Mouse (Mus musculus): ENCODE measurements at regions not wholly inside any gene's neighbourhood (a gene's known extent, or its start where the extent isn't known, plus 50 kb on each side); places are given as distances from the start of the nearest gene placed in this dataset.

DNA sequence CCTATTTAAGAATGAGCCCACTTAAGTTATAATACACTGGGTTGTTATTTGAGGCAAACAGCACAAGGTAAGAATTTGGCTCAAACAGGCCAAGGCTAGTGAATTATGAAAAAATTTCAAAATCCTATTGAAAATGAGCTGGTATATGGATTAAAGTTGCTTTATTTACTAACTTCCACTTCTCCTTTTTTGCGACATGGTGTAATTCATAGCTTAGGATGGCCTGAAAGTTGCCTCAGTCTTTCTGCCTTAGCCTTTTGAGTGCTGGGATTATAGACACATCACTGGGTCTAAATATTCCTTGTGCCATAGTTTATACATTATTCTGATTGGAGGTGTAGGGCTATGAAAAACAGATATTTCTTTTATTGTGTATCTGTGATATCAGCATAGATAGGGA is 81.9 kb downstream of the Edem1 start:
- 86% methylated on average over 1 of the region's 1 CpGs for WGBS
- no peak overlapping the region for H3K4me2 ChIP-seq (replicated peaks; ENCODE audit: low read depth)
- ATAC-seq: no peak
- H3K9ac ChIP-seq (ENCODE audit: low read depth, low read length): no peak overlapping the region
- no peaks in the 10 kb centered on the region for H3K4me1 ChIP-seq (replicated peaks; ENCODE audit: control insufficient read depth, insufficient read depth, low read length)
- H3K27me3 ChIP-seq (replicated peaks; ENCODE audit: control insufficient read depth, insufficient read depth, low read length): no peaks in the 10 kb centered on the region
- no peaks in the 10 kb centered on the region for H3K36me3 ChIP-seq (ENCODE audit: control insufficient read depth, insufficient read depth)
- H3K27ac ChIP-seq (ENCODE audit: low read depth, low read length): no peak overlapping the region
- H3K4me3 ChIP-seq (ENCODE audit: low read depth, low read length): no peak overlapping the region
- no peak for TF ChIP-seq CTCF (IDR thresholded peaks at IDR 0.05; ENCODE audit: low read depth)
- H3K9me3 ChIP-seq (ENCODE audit: control insufficient read depth): no peaks in the 10 kb centered on the region

DNA sequence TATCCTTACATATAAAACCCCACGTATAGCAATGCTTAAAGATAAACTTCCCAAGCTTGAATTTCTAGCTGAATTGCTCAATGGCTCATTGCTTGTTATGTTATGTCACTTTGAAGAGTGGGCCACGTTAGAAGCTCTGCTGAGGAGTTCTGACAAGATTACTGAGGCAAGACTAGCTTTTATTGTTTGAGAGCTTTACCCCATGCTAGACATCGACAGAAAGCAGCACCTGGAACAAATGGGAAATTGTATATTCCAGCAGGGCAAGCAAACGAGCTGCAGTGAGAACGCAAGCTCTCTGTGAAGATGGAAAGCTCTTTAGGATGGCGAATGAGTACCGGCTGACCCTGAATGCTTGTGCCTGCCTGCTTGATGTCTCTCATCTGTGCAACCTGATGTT is 84.1 kb downstream of the Edem1 start:
- Histone ChIP-seq H3K9me3 (ENCODE audit: control insufficient read depth) (no peaks in the 10 kb centered on the region), H3K36me3 (ENCODE audit: control insufficient read depth, insufficient read depth) (no peaks in the 10 kb centered on the region), H3K27ac (ENCODE audit: low read depth, low read length) (no peak overlapping the region), H3K4me3 (ENCODE audit: low read depth, low read length) (no peak overlapping the region), H3K27me3 (replicated peaks; ENCODE audit: control insufficient read depth, insufficient read depth, low read length) (no peaks in the 10 kb centered on the region), H3K9ac (ENCODE audit: low read depth, low read length) (no peak overlapping the region), H3K4me2 (replicated peaks; ENCODE audit: low read depth) (no peak overlapping the region), H3K4me1 (replicated peaks; ENCODE audit: control insufficient read depth, insufficient read depth, low read length) (no peaks in the 10 kb centered on the region)
- ATAC-seq: no peak
- 58% methylated on average over 7 of the region's 7 CpGs for WGBS
- no peak for TF ChIP-seq CTCF (IDR thresholded peaks at IDR 0.05; ENCODE audit: low read depth)

- Histone ChIP-seq H3K27me3 (replicated peaks; ENCODE audit: control insufficient read depth, insufficient read depth, low read length) (no peaks in the 10 kb centered on the region), H3K4me3 (ENCODE audit: low read depth, low read length) (no peak overlapping the region), H3K36me3 (ENCODE audit: control insufficient read depth, insufficient read depth) (no peaks in the 10 kb centered on the region), H3K9me3 (ENCODE audit: control insufficient read depth) (no peaks in the 10 kb centered on the region), H3K27ac (ENCODE audit: low read depth, low read length) (no peak overlapping the region), H3K4me2 (replicated peaks; ENCODE audit: low read depth) (no peak overlapping the region), H3K4me1 (replicated peaks; ENCODE audit: control insufficient read depth, insufficient read depth, low read length) (no peaks in the 10 kb centered on the region), H3K9ac (ENCODE audit: low read depth, low read length) (no peak overlapping the region)
- WGBS: 72% methylated on average over 2 of the region's 2 CpGs
- TF ChIP-seq CTCF (IDR thresholded peaks at IDR 0.05; ENCODE audit: low read depth): no peak
- no peak for ATAC-seq
These were observed 91.0 kb downstream of the Edem1 start for GRCm38 (mm10) chr6:108919372-108919913.

DNA sequence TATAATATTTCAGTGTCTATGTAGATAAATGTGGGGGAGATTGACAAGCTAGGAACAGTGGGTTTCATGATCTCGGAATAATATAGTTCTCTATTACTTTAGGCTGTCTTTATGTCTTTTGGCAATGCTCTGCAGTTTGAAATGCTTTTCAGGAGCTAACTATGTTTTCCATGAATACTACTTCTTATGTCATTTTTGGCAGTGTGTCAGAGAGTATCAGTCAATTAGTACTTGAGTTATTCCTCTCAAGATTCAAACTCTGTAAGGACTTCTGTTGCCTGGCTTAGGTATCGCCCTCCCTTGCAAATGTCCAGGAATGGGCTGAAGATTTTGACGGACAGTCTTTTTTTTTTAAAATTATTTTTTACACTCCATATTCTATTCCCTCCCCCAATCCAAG is 92.7 kb downstream of the Edem1 start:
- Histone ChIP-seq H3K4me2 (replicated peaks; ENCODE audit: low read depth) (no peak overlapping the region), H3K36me3 (ENCODE audit: control insufficient read depth, insufficient read depth) (no peaks in the 10 kb centered on the region), H3K27me3 (replicated peaks; ENCODE audit: control insufficient read depth, insufficient read depth, low read length) (no peaks in the 10 kb centered on the region), H3K4me1 (replicated peaks; ENCODE audit: control insufficient read depth, insufficient read depth, low read length) (no peaks in the 10 kb centered on the region), H3K4me3 (ENCODE audit: low read depth, low read length) (no peak overlapping the region), H3K9me3 (ENCODE audit: control insufficient read depth) (no peaks in the 10 kb centered on the region), H3K27ac (ENCODE audit: low read depth, low read length) (no peak overlapping the region), H3K9ac (ENCODE audit: low read depth, low read length) (no peak overlapping the region)
- TF ChIP-seq CTCF (IDR thresholded peaks at IDR 0.05; ENCODE audit: low read depth): no peak
- ATAC-seq: no peak
- WGBS: 94% methylated on average over 3 of the region's 3 CpGs

DNA sequence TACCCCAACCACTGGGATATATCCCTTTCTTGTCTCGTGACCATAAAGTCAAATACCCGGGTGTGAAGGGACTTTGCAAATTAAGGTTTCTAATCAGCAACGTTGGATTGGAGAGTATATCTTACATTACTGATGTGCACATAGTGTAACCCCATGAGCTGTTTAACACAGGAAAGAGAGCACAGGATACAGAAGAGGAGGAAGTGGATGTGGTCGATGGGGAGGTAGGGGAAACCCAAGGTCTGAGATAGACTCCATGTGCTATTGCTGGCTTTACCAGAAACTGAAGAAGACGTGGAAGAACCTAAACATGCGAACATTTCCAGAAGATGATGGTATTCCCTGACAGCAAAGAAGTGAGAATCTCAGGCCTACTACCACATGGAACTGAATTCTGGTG is 94.1 kb downstream of the Edem1 start:
- WGBS: 78% methylated on average over 6 of the region's 6 CpGs
- TF ChIP-seq CTCF (IDR thresholded peaks at IDR 0.05; ENCODE audit: low read depth): no peak
- Histone ChIP-seq H3K4me3 (ENCODE audit: low read depth, low read length) (no peak overlapping the region), H3K4me2 (replicated peaks; ENCODE audit: low read depth) (no peak overlapping the region), H3K27me3 (replicated peaks; ENCODE audit: control insufficient read depth, insufficient read depth, low read length) (no peaks in the 10 kb centered on the region), H3K36me3 (ENCODE audit: control insufficient read depth, insufficient read depth) (no peaks in the 10 kb centered on the region), H3K9ac (ENCODE audit: low read depth, low read length) (no peak overlapping the region), H3K9me3 (ENCODE audit: control insufficient read depth) (no peaks in the 10 kb centered on the region), H3K4me1 (replicated peaks; ENCODE audit: control insufficient read depth, insufficient read depth, low read length) (no peaks in the 10 kb centered on the region), H3K27ac (ENCODE audit: low read depth, low read length) (no peak overlapping the region)
- no peak for ATAC-seq

DNA sequence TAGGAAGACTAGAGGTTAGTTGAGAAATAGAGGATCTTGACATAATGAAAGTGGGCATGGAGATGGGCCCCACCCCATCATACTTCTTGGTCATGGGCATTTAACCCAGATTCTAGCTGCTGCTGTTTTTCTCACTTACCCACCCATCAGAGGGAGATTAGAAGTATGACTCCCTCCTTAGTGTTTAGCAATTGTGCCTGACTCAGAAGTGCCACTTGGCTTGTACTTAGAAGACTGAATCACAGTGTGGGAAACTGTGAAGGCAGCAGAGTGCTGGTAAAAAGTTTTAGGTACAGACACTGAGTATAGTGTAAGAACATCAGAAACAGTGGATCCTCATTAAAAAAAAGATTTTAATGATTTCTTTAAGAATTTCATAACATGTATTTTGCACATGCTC is 100.5 kb downstream of the Edem1 start:
- ATAC-seq: no peak
- no peak overlapping the region for H3K9ac ChIP-seq (ENCODE audit: low read depth, low read length)
- H3K27me3 ChIP-seq (replicated peaks; ENCODE audit: control insufficient read depth, insufficient read depth, low read length): no peaks in the 10 kb centered on the region
- H3K4me3 ChIP-seq (ENCODE audit: low read depth, low read length): no peak overlapping the region
- H3K36me3 ChIP-seq (ENCODE audit: control insufficient read depth, insufficient read depth): no peaks in the 10 kb centered on the region
- no peaks in the 10 kb centered on the region for H3K9me3 ChIP-seq (ENCODE audit: control insufficient read depth)
- H3K4me2 ChIP-seq (replicated peaks; ENCODE audit: low read depth): no peak overlapping the region
- TF ChIP-seq CTCF (IDR thresholded peaks at IDR 0.05; ENCODE audit: low read depth): no peak
- H3K4me1 ChIP-seq (replicated peaks; ENCODE audit: control insufficient read depth, insufficient read depth, low read length): no peaks in the 10 kb centered on the region
- H3K27ac ChIP-seq (ENCODE audit: low read depth, low read length): no peak overlapping the region

GRCm38 (mm10) chr6:108938646-108939045 is 110.2 kb downstream of the Edem1 start:
- Histone ChIP-seq H3K4me1 (replicated peaks; ENCODE audit: control insufficient read depth, insufficient read depth, low read length) (no peaks in the 10 kb centered on the region), H3K9me3 (ENCODE audit: control insufficient read depth) (no peaks in the 10 kb centered on the region), H3K27ac (ENCODE audit: low read depth, low read length) (no peak overlapping the region), H3K4me2 (replicated peaks; ENCODE audit: low read depth) (no peak overlapping the region), H3K9ac (ENCODE audit: low read depth, low read length) (no peak overlapping the region), H3K27me3 (replicated peaks; ENCODE audit: control insufficient read depth, insufficient read depth, low read length) (no peaks in the 10 kb centered on the region), H3K4me3 (ENCODE audit: low read depth, low read length) (no peak overlapping the region), H3K36me3 (ENCODE audit: control insufficient read depth, insufficient read depth) (no peaks in the 10 kb centered on the region)
- 83% methylated on average over 5 of the region's 5 CpGs for WGBS
- TF ChIP-seq CTCF (IDR thresholded peaks at IDR 0.05; ENCODE audit: low read depth): no peak
- ATAC-seq: no peak
